Mouse (Mus musculus): ENCODE measurements around the gene Fkbp6. TPM values are rescaled to one million over a fixed set of nuclear protein-coding genes. Genes with fewer than 3 reads are reported as not detected.

Gene Fkbp6
- polyA plus RNA-seq, 1 experiment from 2014 or later: not detected

GRCm38 (mm10) chr5:135363540-135363939 is 13.7 kb upstream of the Fkbp6 start:
- WGBS: 37% methylated on average over 12 of the region's 12 CpGs
- no peaks in the 10 kb centered on the region for H3K27me3 ChIP-seq (replicated peaks; ENCODE audit: control insufficient read depth, insufficient read depth, low read length)
- H3K9me3 ChIP-seq (ENCODE audit: control insufficient read depth, low read length): no peaks in the 10 kb centered on the region
- DNase-seq (ENCODE audit: low spot score) (peak; percentile 33), ATAC-seq (ENCODE audit: low read depth) (peak; percentile 55; the same call in 1 of the 2 replicates)
- H3K27ac ChIP-seq (replicated peaks; ENCODE audit: low read depth, low read length): no peak overlapping the region
- H3K9ac ChIP-seq (ENCODE audit: low read depth, low read length): no peak overlapping the region
- H3K4me3 ChIP-seq (ENCODE audit: low read depth, low read length): no peak overlapping the region
- H3K4me1 ChIP-seq (ENCODE audit: control insufficient read depth, insufficient read depth, low read length): no peaks in the 10 kb centered on the region
- H3K4me2 ChIP-seq (ENCODE audit: low read depth, low read length): no peak overlapping the region
- H3K36me3 ChIP-seq (ENCODE audit: control insufficient read depth, insufficient read depth, low read length): no peaks in the 10 kb centered on the region

- no peak overlapping the region for H3K9ac ChIP-seq (ENCODE audit: low read depth, low read length)
- no peaks in the 10 kb centered on the region for H3K27me3 ChIP-seq (replicated peaks; ENCODE audit: control insufficient read depth, insufficient read depth, low read length)
- no peaks in the 10 kb centered on the region for H3K4me1 ChIP-seq (ENCODE audit: control insufficient read depth, insufficient read depth, low read length)
- no peak for DNase-seq (ENCODE audit: low spot score)
- no peak overlapping the region for H3K4me2 ChIP-seq (ENCODE audit: low read depth, low read length)
- H3K27ac ChIP-seq (replicated peaks; ENCODE audit: low read depth, low read length): no peak overlapping the region
- no peak for ATAC-seq (ENCODE audit: low read depth)
- 0 out of 2 replicates have a peak, but pooled peaks cover 2% of the 10 kb centered on the region for H3K9me3 ChIP-seq (ENCODE audit: control insufficient read depth, low read length)
- H3K36me3 ChIP-seq (ENCODE audit: control insufficient read depth, insufficient read depth, low read length): no peaks in the 10 kb centered on the region
- H3K4me3 ChIP-seq (ENCODE audit: low read depth, low read length): no peak overlapping the region
- WGBS: 84% methylated on average over 3 of the region's 3 CpGs
These were observed 12.7 kb upstream of the Fkbp6 start for GRCm38 (mm10) chr5:135362572-135362971.

DNA sequence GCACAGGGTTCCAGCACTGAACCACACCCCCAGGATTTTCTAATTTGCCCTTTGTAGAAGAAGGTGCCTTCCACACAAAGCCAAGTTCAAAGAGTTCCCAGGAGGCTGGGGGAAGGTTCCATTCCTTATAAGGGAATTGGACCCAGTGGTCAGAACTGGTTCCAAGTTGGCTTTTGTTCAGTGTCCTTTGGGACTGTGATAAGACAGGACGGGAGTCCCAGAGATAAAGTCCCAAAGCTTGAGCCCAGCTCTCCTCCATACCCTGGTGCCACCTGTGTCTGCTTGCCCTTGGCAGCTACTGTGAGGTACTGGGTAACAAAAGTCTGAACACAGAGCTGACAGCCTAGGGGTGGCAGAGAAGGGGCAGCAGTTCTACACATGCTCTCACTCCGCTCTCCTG is 9.9 kb upstream of the Fkbp6 start:
- Histone ChIP-seq H3K9ac (ENCODE audit: low read depth, low read length) (no peak overlapping the region), H3K4me2 (ENCODE audit: low read depth, low read length) (no peak overlapping the region), H3K27me3 (replicated peaks; ENCODE audit: control insufficient read depth, insufficient read depth, low read length) (no peaks in the 10 kb centered on the region), H3K9me3 (ENCODE audit: control insufficient read depth, low read length) (0 out of 2 replicates have a peak, but pooled peaks cover 4% of the 10 kb centered on the region), H3K4me3 (ENCODE audit: low read depth, low read length) (no peak overlapping the region), H3K27ac (replicated peaks; ENCODE audit: low read depth, low read length) (no peak overlapping the region), H3K36me3 (ENCODE audit: control insufficient read depth, insufficient read depth, low read length) (no peaks in the 10 kb centered on the region), H3K4me1 (ENCODE audit: control insufficient read depth, insufficient read depth, low read length) (no peaks in the 10 kb centered on the region)
- no peak for DNase-seq (ENCODE audit: low spot score)
- 79% methylated on average over 2 of the region's 2 CpGs for WGBS
- no peak for ATAC-seq (ENCODE audit: low read depth)

DNA sequence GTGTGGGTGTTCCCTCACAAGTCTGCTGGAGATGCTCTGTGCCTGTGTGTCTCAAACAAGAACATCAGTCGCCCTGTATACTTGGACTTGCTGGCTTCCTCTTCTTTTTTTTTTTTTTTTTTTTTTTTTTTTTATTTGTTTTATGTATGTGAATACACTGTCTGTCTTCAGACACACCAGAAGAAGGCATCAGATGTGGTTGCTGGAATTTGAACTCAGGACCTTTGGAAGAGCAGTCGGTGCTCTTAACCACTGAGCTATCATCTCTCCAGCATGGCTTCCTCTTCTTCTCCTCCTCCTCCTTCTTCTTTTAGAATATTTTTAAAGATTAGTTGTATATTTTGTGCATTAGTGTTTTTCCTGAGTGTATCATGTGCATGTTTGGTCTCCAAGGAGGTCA is 7.7 kb upstream of the Fkbp6 start:
- ATAC-seq (ENCODE audit: low read depth): 0 out of 2 replicates have a peak, but pooled peaks have one; percentile 47

GRCm38 (mm10) chr5:135356090-135356489 is 6.2 kb upstream of the Fkbp6 start:
- Histone ChIP-seq H3K9me3 (ENCODE audit: control insufficient read depth, low read length) (0 out of 2 replicates have a peak, but pooled peaks cover 4% of the 10 kb centered on the region), H3K36me3 (ENCODE audit: control insufficient read depth, insufficient read depth, low read length) (no peaks in the 10 kb centered on the region), H3K9ac (ENCODE audit: low read depth, low read length) (no peak overlapping the region), H3K4me1 (ENCODE audit: control insufficient read depth, insufficient read depth, low read length) (no peaks in the 10 kb centered on the region; the same call in 1 of the 2 replicates), H3K27me3 (replicated peaks; ENCODE audit: control insufficient read depth, insufficient read depth, low read length) (0 out of 2 replicates have a peak, but pooled peaks cover 5% of the 10 kb centered on the region), H3K4me2 (ENCODE audit: low read depth, low read length) (no peak overlapping the region), H3K4me3 (ENCODE audit: low read depth, low read length) (no peak overlapping the region), H3K27ac (replicated peaks; ENCODE audit: low read depth, low read length) (no peak overlapping the region)
- WGBS: 40% methylated on average over 1 of the region's 1 CpGs
- no peak for ATAC-seq (ENCODE audit: low read depth)
- DNase-seq (ENCODE audit: low spot score): no peak

More for the DNA sequence above, 7.7 kb upstream of the Fkbp6 start:
- Histone ChIP-seq H3K4me2 (ENCODE audit: low read depth, low read length) (no peak overlapping the region), H3K4me3 (ENCODE audit: low read depth, low read length) (no peak overlapping the region), H3K27me3 (replicated peaks; ENCODE audit: control insufficient read depth, insufficient read depth, low read length) (0 out of 2 replicates have a peak, but pooled peaks cover 5% of the 10 kb centered on the region), H3K36me3 (ENCODE audit: control insufficient read depth, insufficient read depth, low read length) (no peaks in the 10 kb centered on the region), H3K4me1 (ENCODE audit: control insufficient read depth, insufficient read depth, low read length) (no peaks in the 10 kb centered on the region; the same call in 1 of the 2 replicates), H3K9me3 (ENCODE audit: control insufficient read depth, low read length) (0 out of 2 replicates have a peak, but pooled peaks cover 4% of the 10 kb centered on the region), H3K27ac (replicated peaks; ENCODE audit: low read depth, low read length) (no peak overlapping the region), H3K9ac (ENCODE audit: low read depth, low read length) (no peak overlapping the region)
- peak; percentile 14 for DNase-seq (ENCODE audit: low spot score)
- 84% methylated on average over 2 of the region's 2 CpGs for WGBS

GRCm38 (mm10) chr5:135353564-135353963 is 3.7 kb upstream of the Fkbp6 start:
- WGBS: 25% methylated on average over 13 of the region's 20 CpGs
- DNase-seq (ENCODE audit: low spot score): no peak
- H3K9me3 ChIP-seq (ENCODE audit: control insufficient read depth, low read length): peaks cover 11% of the 10 kb centered on the region; the same call in 1 of the 2 replicates
- H3K4me2 ChIP-seq (ENCODE audit: low read depth, low read length): no peak overlapping the region
- H3K27ac ChIP-seq (replicated peaks; ENCODE audit: low read depth, low read length): no peak overlapping the region
- no peak for ATAC-seq (ENCODE audit: low read depth)
- H3K4me1 ChIP-seq (ENCODE audit: control insufficient read depth, insufficient read depth, low read length): no peaks in the 10 kb centered on the region; the same call in 1 of the 2 replicates
- H3K27me3 ChIP-seq (replicated peaks; ENCODE audit: control insufficient read depth, insufficient read depth, low read length): 0 out of 2 replicates have a peak, but pooled peaks cover 5% of the 10 kb centered on the region
- no peak overlapping the region for H3K9ac ChIP-seq (ENCODE audit: low read depth, low read length)
- no peak overlapping the region for H3K4me3 ChIP-seq (ENCODE audit: low read depth, low read length)
- H3K36me3 ChIP-seq (ENCODE audit: control insufficient read depth, insufficient read depth, low read length): no peaks in the 10 kb centered on the region

GRCm38 (mm10) chr5:135352995-135353394 is 3.2 kb upstream of the Fkbp6 start, which contains the start of gene Trim50:
Gene Trim50 (plus strand): TSS chr5:135353295.
- Histone ChIP-seq H3K36me3 (ENCODE audit: control insufficient read depth, insufficient read depth, low read length) (no peaks in the 10 kb centered on the region), H3K4me3 (ENCODE audit: low read depth, low read length) (no peak within 1 kb of the TSS), H3K27ac (replicated peaks; ENCODE audit: low read depth, low read length) (no peak within 1 kb of the TSS), H3K4me1 (ENCODE audit: control insufficient read depth, insufficient read depth, low read length) (no peaks in the 10 kb centered on the region; the same call in 1 of the 2 replicates), H3K9ac (ENCODE audit: low read depth, low read length) (no peak within 1 kb of the TSS), H3K9me3 (ENCODE audit: control insufficient read depth, low read length) (peaks cover 11% of the 10 kb centered on the region; the same call in 1 of the 2 replicates), H3K4me2 (ENCODE audit: low read depth, low read length) (no peak within 1 kb of the TSS), H3K27me3 (replicated peaks; ENCODE audit: control insufficient read depth, insufficient read depth, low read length) (0 out of 2 replicates have a peak, but pooled peaks cover 5% of the 10 kb centered on the region)
- no peak for ATAC-seq (ENCODE audit: low read depth)
- DNase-seq (ENCODE audit: low spot score): no peak
- 52% methylated on average over 4 of the region's 9 CpGs for WGBS

- H3K27me3 ChIP-seq (replicated peaks; ENCODE audit: control insufficient read depth, insufficient read depth, low read length): 0 out of 2 replicates have a peak, but pooled peaks cover 5% of the 10 kb centered on the region
- no peak overlapping the region for H3K9ac ChIP-seq (ENCODE audit: low read depth, low read length)
- H3K4me1 ChIP-seq (ENCODE audit: control insufficient read depth, insufficient read depth, low read length): no peaks in the 10 kb centered on the region; the same call in 1 of the 2 replicates
- WGBS: 82% methylated on average over 13 of the region's 13 CpGs
- ATAC-seq (ENCODE audit: low read depth): no peak
- no peak overlapping the region for H3K4me2 ChIP-seq (ENCODE audit: low read depth, low read length)
- H3K27ac ChIP-seq (replicated peaks; ENCODE audit: low read depth, low read length): no peak overlapping the region
- DNase-seq (ENCODE audit: low spot score): no peak
- no peaks in the 10 kb centered on the region for H3K36me3 ChIP-seq (ENCODE audit: control insufficient read depth, insufficient read depth, low read length)
- no peak overlapping the region for H3K4me3 ChIP-seq (ENCODE audit: low read depth, low read length)
- peaks cover 7% of the 10 kb centered on the region; the same call in 1 of the 2 replicates for H3K9me3 ChIP-seq (ENCODE audit: control insufficient read depth, low read length)
These were observed 1.8 kb upstream of the Fkbp6 start for GRCm38 (mm10) chr5:135351606-135352005.

- Histone ChIP-seq H3K9ac (ENCODE audit: low read depth, low read length) (no peak overlapping the region), H3K4me3 (ENCODE audit: low read depth, low read length) (no peak overlapping the region), H3K27ac (replicated peaks; ENCODE audit: low read depth, low read length) (no peak overlapping the region), H3K9me3 (ENCODE audit: control insufficient read depth, low read length) (peaks cover 7% of the 10 kb centered on the region; the same call in 1 of the 2 replicates), H3K4me1 (ENCODE audit: control insufficient read depth, insufficient read depth, low read length) (no peaks in the 10 kb centered on the region), H3K36me3 (ENCODE audit: control insufficient read depth, insufficient read depth, low read length) (no peaks in the 10 kb centered on the region), H3K4me2 (ENCODE audit: low read depth, low read length) (no peak overlapping the region), H3K27me3 (replicated peaks; ENCODE audit: control insufficient read depth, insufficient read depth, low read length) (no peaks in the 10 kb centered on the region)
- DNase-seq (ENCODE audit: low spot score): no peak
- no peak for ATAC-seq (ENCODE audit: low read depth)
- WGBS: 67% methylated on average over 4 of the region's 4 CpGs
These were observed 2.3 kb downstream of the Fkbp6 start for GRCm38 (mm10) chr5:135347511-135348011.
